Mouse (Mus musculus): Measurements from ENCODE around the gene Cpne4.

DNA sequence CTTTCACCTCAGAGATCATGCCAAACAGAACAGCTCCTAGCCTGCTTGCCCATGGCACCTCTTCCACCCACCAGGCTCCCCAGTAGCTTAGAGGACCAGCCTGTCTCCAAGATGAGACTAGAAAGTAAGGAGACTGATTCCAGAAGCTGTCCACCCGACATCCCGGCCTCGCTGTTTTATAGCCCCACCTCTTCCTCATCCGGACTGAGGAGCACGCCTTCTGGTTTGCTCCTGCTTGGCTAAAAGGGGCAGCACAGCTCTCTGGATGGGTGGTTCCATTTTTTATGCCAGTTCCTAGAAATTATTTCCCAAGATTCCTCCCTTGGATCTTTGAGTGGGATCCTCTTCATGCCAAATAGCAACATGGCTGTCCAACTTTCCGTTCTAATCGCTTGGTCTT, 486.6 kb downstream of the Cpne4 start:
- TF ChIP-seq CTCF (IDR thresholded peaks at IDR 0.05; ENCODE audit: borderline replicate concordance, control insufficient read depth, extremely low read depth, insufficient read depth, low read length, poor library complexity) (no peak), POLR2A (IDR thresholded peaks at IDR 0.05; ENCODE audit: control insufficient read depth, extremely low read depth, insufficient read depth, low read length, poor library complexity) (no peak)

All from thymus, adult 2 months (tissue).